Mouse (Mus musculus) cerebellum, postnatal 36 days (tissue): ENCODE measurements around the gene Epsti1.
A peak's percentile ranks its signal among the peaks of the same experiment; 100 is the strongest.

ENCODE experiments used
- DNase-seq, 2 experiments: peaks; one replicate each; pipeline ENCODE4 v3.0.0; 2021 to 2022; ENCODE audit warnings: mixed read lengths in 2 of 2

Epsti1 gene

DNA sequence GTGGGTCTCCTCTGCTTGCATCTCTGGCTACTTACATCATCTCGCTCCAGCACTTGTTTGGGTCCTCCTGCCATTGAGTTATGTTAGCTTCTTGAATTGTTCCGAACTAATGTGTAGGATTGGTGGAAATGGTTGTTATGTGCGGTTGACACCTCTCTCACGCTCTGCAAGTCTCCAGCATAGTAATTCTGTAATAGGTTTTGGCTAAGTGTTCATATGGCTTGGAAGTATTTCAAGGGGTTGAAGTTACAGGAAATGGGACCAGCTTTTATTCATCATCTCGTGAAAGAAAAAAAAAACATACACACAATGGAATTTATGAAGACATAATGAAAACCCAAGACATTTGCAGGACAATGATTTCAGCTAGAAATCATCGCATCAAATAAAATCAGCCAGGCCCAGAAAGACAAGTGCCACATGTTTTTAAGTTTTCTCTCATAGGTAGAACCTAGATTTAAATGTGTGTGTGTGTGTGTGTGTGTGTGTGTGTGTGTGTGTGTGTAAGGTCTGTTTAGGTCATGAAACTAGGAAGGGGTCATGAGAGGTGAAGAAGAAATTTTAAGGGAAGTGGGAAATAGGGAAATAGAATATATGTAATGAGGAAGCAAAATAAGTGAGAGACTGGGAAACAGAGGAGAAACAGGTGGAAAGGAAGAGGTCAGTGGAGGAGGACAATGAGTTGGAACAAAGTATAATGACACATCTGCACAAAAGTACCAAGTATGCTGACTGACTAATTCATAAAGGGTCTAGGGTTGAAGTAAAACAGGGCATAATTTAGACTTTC lies 19.2 kb downstream of the Epsti1 start:
- no peak for DNase-seq

- DNase-seq = no peak
Measured at GRCm38 (mm10) chr14:77925414-77925813, 21.4 kb downstream of the Epsti1 start.

DNA sequence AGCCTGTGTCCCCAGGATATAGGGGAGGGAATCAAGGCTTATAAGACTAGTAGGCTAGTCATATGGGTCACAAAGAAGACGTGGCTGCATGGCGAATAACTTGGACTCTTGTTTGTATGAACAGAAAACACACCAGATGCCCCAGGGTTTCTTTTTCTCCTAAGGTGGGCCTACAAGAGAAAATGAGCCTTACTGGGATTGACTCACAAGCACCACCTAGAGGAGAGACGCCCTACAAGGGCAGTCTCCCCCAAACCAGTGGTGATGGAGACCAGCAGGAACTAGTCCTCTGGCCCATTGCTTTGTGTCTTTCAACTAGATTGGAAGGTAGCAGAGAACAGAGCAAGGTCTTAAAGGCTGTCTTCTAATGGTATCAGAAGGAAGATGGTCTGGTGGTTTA lies 22.7 kb downstream of the Epsti1 start:
- peak; percentile 11 to 17 for DNase-seq

- DNase-seq = peak; percentile 67 to 76
Measured at GRCm38 (mm10) chr14:77928021-77928420, 24.0 kb downstream of the Epsti1 start.

GRCm38 (mm10) chr14:77928653-77929052 lies 24.6 kb downstream of the Epsti1 start:
- peak in 1 of 2 experiments; percentile 9 for DNase-seq

DNA sequence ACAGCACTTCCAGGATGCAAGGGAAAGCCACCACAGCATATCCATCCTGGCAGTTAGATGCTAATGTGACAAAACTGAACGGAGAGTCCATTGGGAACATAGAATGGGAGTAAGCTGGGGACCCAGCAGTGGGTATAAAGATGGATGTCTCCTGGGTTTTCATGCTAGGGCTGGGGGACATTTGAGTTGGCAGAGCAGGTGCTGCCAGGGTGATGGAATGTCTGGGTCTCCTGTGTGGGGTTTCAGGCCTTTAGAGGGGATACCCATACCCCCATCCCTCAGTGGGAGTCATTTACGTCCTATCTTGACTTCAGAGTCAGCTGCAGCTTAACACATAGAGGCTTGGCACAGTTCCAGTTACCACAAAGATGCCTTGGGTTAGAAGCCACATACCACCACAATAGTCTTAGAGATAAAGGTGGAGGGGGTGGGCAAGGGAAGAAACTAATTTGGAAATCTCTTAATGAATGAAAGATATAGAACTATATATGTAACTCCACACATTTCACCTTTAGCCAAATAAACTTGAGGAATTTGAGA lies 25.2 kb downstream of the Epsti1 start:
- DNase-seq = no peak

- DNase-seq = no peak
Measured at GRCm38 (mm10) chr14:77932150-77933047, 28.4 kb downstream of the Epsti1 start.

DNA sequence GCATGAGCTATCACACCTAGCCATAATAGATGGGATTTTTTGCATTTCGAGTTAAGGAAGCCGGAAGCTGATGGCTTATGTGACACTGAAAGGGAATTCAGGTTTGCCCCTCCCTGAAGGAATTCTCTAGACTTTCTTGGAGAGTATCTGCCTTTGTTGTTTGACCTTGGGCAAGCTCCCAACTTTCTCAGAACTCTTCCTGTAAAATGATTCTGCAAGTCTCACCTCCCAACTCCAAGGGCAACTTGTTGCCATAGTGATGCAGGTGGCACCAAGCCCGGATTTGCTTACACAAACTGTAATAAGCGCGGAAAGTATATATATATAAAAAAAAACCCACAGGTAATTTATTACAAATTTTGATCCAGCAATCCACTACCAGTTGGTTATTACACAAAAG lies 29.2 kb downstream of the Epsti1 start:
- no peak for DNase-seq

DNA sequence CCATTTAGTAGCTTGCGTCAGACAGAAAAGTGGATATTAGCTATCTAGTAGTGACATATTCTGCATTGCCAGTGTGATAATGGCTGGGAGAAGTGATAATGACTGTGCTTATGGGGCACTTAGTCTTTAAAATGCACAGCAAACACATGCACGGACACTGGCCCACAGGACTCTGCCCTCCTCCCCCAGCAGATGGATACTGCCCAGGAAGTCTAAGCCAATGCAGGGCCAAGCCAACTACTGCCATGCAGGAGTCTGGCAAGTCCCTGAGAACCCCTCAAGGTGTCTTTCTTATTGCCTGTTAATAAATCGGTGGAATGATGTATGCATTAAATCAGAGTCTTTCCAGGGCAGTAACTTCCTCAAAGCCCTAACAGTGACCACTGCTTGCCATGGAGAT lies 30.4 kb downstream of the Epsti1 start:
- peak; percentile 38 to 41 for DNase-seq

- DNase-seq = no peak
Measured at GRCm38 (mm10) chr14:77941105-77941504, 37.1 kb downstream of the Epsti1 start.

GRCm38 (mm10) chr14:77942235-77942634 lies 38.2 kb downstream of the Epsti1 start:
- no peak for DNase-seq

GRCm38 (mm10) chr14:77942793-77943558 lies 38.9 kb downstream of the Epsti1 start:
- DNase-seq = peak; percentile 25 to 40

DNA sequence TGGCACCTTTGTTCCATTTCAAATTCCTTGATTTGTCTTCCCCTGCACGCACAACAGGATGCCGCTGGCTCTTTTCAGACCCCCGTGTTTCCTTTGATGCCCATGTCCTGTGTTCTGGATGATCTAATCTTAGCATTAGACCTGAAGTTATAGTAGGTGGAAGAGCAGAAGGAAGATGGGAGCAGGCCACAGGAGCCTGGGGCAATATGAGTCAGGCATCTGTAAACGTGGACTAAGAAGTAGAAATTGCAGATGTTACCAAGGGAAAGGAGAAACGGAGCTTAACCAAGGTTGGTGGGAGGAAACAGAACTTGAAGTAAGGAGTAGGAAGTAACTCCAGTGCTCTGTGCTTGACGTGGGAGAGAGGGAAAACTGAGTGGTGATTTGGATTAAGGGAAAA lies 57.7 kb downstream of the Epsti1 start:
- DNase-seq = no peak

DNA sequence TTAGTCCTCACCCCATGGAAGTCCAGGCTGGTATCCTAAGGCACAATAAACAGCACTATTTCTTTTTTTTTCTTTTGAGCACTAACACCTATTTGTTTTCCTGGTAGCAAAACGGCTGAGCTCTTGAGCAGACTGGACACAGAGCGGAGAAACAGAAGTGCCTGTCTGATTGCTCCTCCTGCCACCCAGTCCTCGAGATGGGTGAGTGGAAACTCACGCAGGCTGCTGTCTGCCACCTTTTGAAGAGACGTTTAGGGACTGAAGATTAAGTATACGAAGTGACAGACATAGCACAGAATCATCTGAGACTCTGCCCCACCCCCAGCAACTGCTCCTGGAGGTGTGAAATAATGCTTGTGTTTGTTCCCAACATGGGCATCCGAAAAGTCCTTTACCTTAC lies 59.5 kb downstream of the Epsti1 start:
- no peak for DNase-seq

DNA sequence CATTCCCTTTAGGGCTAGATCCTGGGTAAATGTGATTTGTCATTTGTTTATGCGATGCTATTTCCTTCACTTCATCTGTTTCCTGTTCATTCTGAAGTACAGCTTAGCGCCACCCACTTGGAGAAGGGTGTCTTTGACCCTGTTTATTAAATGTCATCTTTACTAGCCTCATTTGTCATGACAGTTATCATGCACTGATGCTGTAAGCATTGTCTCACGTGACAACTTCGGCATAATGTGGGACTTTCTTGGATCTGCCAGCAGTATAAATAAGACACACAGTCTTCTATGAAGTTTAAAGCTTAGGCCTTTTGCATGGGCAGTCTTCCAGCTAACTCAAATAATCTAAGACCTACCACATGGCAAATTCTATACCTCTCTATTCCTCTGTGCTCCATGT lies 67.3 kb downstream of the Epsti1 start:
- DNase-seq = no peak

- no peak for DNase-seq
Measured at GRCm38 (mm10) chr14:77974221-77974620, 70.2 kb downstream of the Epsti1 start.

- no peak for DNase-seq
Measured at GRCm38 (mm10) chr14:77975702-77976101, 71.7 kb downstream of the Epsti1 start.

- no peak for DNase-seq
Measured at GRCm38 (mm10) chr14:77981516-77981915, 77.5 kb downstream of the Epsti1 start.

GRCm38 (mm10) chr14:77997731-77998130 lies 93.7 kb downstream of the Epsti1 start:
- DNase-seq = no peak

GRCm38 (mm10) chr14:78004486-78004885 lies 100.4 kb downstream of the Epsti1 start:
- no peak for DNase-seq

GRCm38 (mm10) chr14:78008019-78008418 lies 104.0 kb downstream of the Epsti1 start:
- DNase-seq = peak; percentile 5 to 11

DNA sequence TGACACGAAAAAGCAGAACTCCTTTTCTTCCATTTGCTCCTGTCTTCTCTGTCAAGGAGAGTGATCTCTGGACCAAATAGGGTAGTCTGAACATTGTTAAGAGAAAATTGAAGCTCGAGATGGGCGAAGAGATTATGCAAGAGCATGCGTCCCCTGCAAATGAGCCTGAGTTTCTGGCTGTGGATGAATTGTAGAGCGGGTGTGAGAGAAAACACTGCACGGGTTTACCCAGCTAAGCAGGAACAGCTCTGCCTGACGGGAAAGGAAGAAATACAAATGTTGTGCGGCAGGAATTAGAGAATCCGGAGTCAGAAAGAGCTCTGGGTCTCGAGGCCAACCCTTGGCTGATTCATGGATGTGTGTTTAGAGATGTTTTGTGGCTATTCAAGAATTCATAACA lies 107.8 kb downstream of the Epsti1 start:
- DNase-seq = no peak
